Mouse (Mus musculus): ENCODE results near the gene Myct1.

DNA sequence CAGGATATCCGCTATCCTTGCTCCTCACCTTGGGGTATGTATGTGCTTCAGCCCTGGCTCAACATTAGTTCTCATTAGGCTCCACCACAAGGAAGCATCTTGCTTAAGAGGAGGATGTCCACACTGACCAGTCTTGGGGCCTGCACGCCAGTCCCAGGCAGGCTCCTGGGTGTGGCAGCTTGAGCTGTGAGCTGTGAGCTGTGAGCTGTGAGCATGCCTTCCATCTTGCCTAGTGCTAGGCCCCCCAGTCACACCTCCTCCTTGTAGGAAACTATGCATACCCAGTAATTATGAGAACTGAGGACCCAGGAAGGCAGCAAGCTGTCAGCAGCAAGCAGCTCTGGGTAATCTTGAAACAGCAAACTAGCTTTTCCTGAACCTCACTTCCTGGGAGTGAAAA, 44.9 kb upstream of the Myct1 start:
- TF ChIP-seq CTCF (IDR thresholded peaks at IDR 0.05; ENCODE audit: borderline replicate concordance, insufficient read depth, low read length) (no peak), POLR2A (IDR thresholded peaks at IDR 0.05; ENCODE audit: low read depth, low read length) (no peak)
